Mouse (Mus musculus) c-Kit-positive CD71-positive TER-119-negative erythroid progenitor cells, embryonic 14.5 days (primary cell): Measurements from ENCODE around the gene Lrba.

Source experiments
- DNase-seq: peaks from one replicate; pipeline ENCODE4 v3.0.0-alpha.2; 2013; ENCODE audit warnings: low read depth

Lrba gene

GRCm38 (mm10) chr3:86559635-86560034 is 335.2 kb downstream of the Lrba start:
- DNase-seq, result no peak

- DNase-seq, result no peak
Measured at GRCm38 (mm10) chr3:86560281-86561022, 336.0 kb downstream of the Lrba start.

GRCm38 (mm10) chr3:86561023-86561344 is 336.5 kb downstream of the Lrba start:
- no peak for DNase-seq

GRCm38 (mm10) chr3:86561396-86561795 is 336.9 kb downstream of the Lrba start:
- no peak for DNase-seq

GRCm38 (mm10) chr3:86567312-86567711 is 342.8 kb downstream of the Lrba start:
- no peak for DNase-seq

- DNase-seq, result no peak
Measured at GRCm38 (mm10) chr3:86571518-86571917, 347.0 kb downstream of the Lrba start.

- no peak for DNase-seq
Measured at GRCm38 (mm10) chr3:86572519-86573244, 348.2 kb downstream of the Lrba start.

- DNase-seq, result no peak
Measured at GRCm38 (mm10) chr3:86575312-86575711, 350.8 kb downstream of the Lrba start.

- no peak for DNase-seq
Measured at GRCm38 (mm10) chr3:86602284-86602683, 377.8 kb downstream of the Lrba start.

- DNase-seq, result no peak
Measured at GRCm38 (mm10) chr3:86605775-86606174, 381.3 kb downstream of the Lrba start.

GRCm38 (mm10) chr3:86627008-86627743 is 402.7 kb downstream of the Lrba start:
- peak; percentile 40 for DNase-seq

GRCm38 (mm10) chr3:86629379-86629778 is 404.9 kb downstream of the Lrba start:
- peak; percentile 16 for DNase-seq

- no peak for DNase-seq
Measured at GRCm38 (mm10) chr3:86635464-86635863, 411.0 kb downstream of the Lrba start.

- no peak for DNase-seq
Measured at GRCm38 (mm10) chr3:86635940-86636339, 411.5 kb downstream of the Lrba start.

- DNase-seq, result no peak
Measured at GRCm38 (mm10) chr3:86638552-86639348, 414.3 kb downstream of the Lrba start.

GRCm38 (mm10) chr3:86641393-86641792 is 416.9 kb downstream of the Lrba start:
- no peak for DNase-seq

GRCm38 (mm10) chr3:86641796-86642195 is 417.3 kb downstream of the Lrba start:
- no peak for DNase-seq

- DNase-seq, result no peak
Measured at GRCm38 (mm10) chr3:86646771-86647170, 422.3 kb downstream of the Lrba start.

- no peak for DNase-seq
Measured at GRCm38 (mm10) chr3:86651006-86651405, 426.5 kb downstream of the Lrba start.

GRCm38 (mm10) chr3:86659326-86659725 is 434.8 kb downstream of the Lrba start:
- no peak for DNase-seq

- no peak for DNase-seq
Measured at GRCm38 (mm10) chr3:86664399-86664798, 439.9 kb downstream of the Lrba start.

- no peak for DNase-seq
Measured at GRCm38 (mm10) chr3:86668146-86668545, 443.7 kb downstream of the Lrba start.
